Mouse (Mus musculus) testis, adult 2 months (tissue): ENCODE measurements around the gene Tnfrsf17.

Experiments
- CTCF ChIP-seq: fragments of 200-500 bp; IDR thresholded peaks from 2 replicates; pipeline ENCODE4 v1.5.1; 2012; ENCODE audit warnings: low read depth, mild to moderate bottlenecking, inconsistent platforms, low read length, moderate library complexity; ENCODE audit not compliant: control insufficient read depth, insufficient read depth, insufficient replicate concordance
- POLR2A ChIP-seq: fragments of 200-500 bp; IDR thresholded peaks from 2 replicates; pipeline ENCODE4 v1.6.1; 2012; ENCODE audit warnings: low read depth, mild to moderate bottlenecking, inconsistent platforms, low read length, moderate library complexity; ENCODE audit not compliant: control insufficient read depth

DNA sequence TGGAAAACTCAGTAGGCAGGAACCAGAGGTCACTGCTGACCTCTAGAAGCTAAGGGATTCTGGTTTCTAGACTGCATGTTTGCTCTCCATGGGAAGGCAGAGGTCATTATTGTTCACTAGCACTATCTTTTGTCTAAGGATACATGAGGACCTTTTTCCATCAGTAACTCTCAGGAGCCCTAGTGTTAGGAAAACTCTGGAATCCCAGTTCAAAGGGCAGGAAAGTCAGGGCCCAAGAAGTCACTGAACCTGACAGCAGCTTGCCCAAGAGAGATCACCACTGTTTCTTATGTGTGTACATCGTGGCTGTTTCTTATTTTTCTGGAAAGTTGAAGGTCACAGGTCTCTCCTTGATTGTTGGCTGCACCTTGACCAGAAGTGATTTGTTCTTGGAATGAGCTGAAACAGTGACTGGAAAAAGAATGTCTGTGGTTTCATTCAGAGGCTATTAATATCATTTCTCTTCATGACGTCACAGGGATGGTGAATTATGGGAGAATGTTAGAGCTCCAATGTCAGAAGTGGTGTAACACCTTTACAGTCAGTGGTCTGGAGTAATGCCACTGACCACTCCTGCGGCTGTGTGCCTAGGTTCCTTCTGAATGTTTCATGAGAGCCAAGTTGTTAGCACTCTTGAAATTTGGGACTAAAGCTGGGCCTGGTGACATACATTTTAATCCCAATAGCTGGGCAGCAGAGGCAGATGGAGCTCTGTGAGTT is 16.6 kb downstream of the Tnfrsf17 start:
- TF ChIP-seq POLR2A: no peak
- no peak for TF ChIP-seq CTCF
